ENCODE assay signal across 8 mouse cellular contexts in the genomic region with DNA sequence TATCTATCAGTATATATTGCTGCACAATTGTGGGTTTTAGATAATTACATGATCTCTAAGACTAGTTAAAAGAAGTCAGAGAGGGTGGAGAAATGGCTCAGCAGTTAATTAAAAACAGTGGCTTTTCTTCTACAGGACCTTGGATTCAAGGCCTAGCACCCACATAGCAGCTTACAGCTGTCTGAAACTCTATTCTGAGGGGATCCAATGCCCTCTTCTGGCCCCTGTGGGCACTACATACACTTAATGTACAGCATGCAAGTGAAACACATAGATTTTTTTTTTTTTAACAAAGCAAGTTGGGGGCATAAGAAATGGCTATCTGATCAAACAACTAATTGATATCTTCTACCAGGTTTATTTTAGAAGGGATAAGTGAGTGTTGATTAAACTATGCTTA. TPM values are rescaled to one million over a fixed set of nuclear protein-coding genes. Genes with fewer than 3 reads are reported as not detected.
DNase-seq lines count a peak whose midpoint lies in the region; ATAC-seq and TF ChIP-seq lines count a peak whose summit lies in the region.

No protein-coding gene starts in this region.

- H3K36me3 ChIP-seq in midbrain, postnatal 0 days (ENCODE audit: insufficient read depth, low read length), result no peaks in the 10 kb centered on the region

- no peak overlapping the region for H3K4me3 ChIP-seq in gastrocnemius, adult 2 months
- no peak overlapping the region for H3K4me3 ChIP-seq in midbrain, postnatal 0 days (ENCODE audit: low read depth, low read length)

- peak; percentile 71 for TF ChIP-seq CTCF in gastrocnemius, adult 2 months (IDR thresholded peaks at IDR 0.05)
- peak; percentile 60 for TF ChIP-seq CTCF in midbrain, postnatal 0 days (IDR thresholded peaks at IDR 0.05)

- intact Hi-C loops in gastrocnemius, adult 2 months (cut with DNase I), result loop anchor here (1.0 kb wide), 1 partner anchor 65 kb away; no protein-coding TSS in a partner anchor
- intact Hi-C loops in gastrocnemius, postnatal 36 days (cut with DNase I), result loop anchor here (5.0 kb wide), 1 partner anchor 66 kb away; no protein-coding TSS in a partner anchor

- no peak overlapping the region for H3K9ac ChIP-seq in midbrain, postnatal 0 days (replicated peaks; ENCODE audit: low read length, poor library complexity, severe bottlenecking)

- peak; percentile 41 for DNase-seq in gastrocnemius, adult 2 months
- DNase-seq in gastrocnemius, postnatal 36 days, result no peak
- peak; percentile 52 for DNase-seq in urinary bladder, postnatal 14 days (ENCODE audit: low spot score)
- no peak for DNase-seq in urinary bladder, postnatal 10 days (ENCODE audit: low spot score)
- peak; percentile 55 to 79 for DNase-seq in kidney, postnatal 25 days
- DNase-seq in midbrain, postnatal 0 days (ENCODE audit: low spot score), result peak; percentile 33
- peak; percentile 79 for DNase-seq in thymus, postnatal 14 days

- no peak overlapping the region for H3K4me2 ChIP-seq in midbrain, postnatal 0 days (ENCODE audit: low read depth, low read length, poor library complexity, severe bottlenecking)

- H3K27ac ChIP-seq in gastrocnemius, adult 2 months, result no peak overlapping the region
- H3K27ac ChIP-seq in midbrain, postnatal 0 days (ENCODE audit: low read depth, low read length), result no peak overlapping the region

- H3K9me3 ChIP-seq in midbrain, postnatal 0 days (ENCODE audit: low read length), result no peaks in the 10 kb centered on the region

- no peaks in the 10 kb centered on the region for H3K4me1 ChIP-seq in midbrain, postnatal 0 days (ENCODE audit: insufficient read depth, low read length)

- H3K27me3 ChIP-seq in midbrain, postnatal 0 days (ENCODE audit: insufficient read depth, low read length), result no peaks in the 10 kb centered on the region

- ATAC-seq in common myeloid progenitor, adult 5-6 weeks (replicated peaks; ENCODE audit: low read depth, poor library complexity, severe bottlenecking), result peak; percentile 91
- no peak for ATAC-seq in midbrain, postnatal 0 days (ENCODE audit: low FRiP score)

RNA-seq across cellular contexts. Expression of gene Setd5, which starts 26.6 kb away (rescaled TPM):
- total RNA-seq in gastrocnemius, adult 2 months (2021), result 10 to 100 TPM; 28.4 to 29.3 TPM
- total RNA-seq in gastrocnemius, postnatal 36 days (2021), result 10 to 100 TPM; 20.4 to 25.6 TPM
- total RNA-seq in common myeloid progenitor, adult 5-6 weeks (2017), result 71.5 and 92.1 TPM in 2 replicates
- 99.1 and 103 TPM in 2 replicates for total RNA-seq in midbrain, postnatal 0 days (2014; rRNA removed)
- 42.1 and 50.6 TPM in 2 replicates for polyA plus RNA-seq in midbrain, postnatal 0 days (2015; fragmentation: Nextera tagmentation; extraction: Ambion mirVana)

RNA-seq across cellular contexts. Expression of gene Thumpd3, which starts 57.7 kb away (rescaled TPM):
- total RNA-seq in gastrocnemius, adult 2 months (2021), result 10 to 100 TPM; 13.7 to 14.5 TPM
- total RNA-seq in gastrocnemius, postnatal 36 days (2021), result 10 to 100 TPM; 11.5 to 16.0 TPM
- 94.2 and 98.8 TPM in 2 replicates for total RNA-seq in common myeloid progenitor, adult 5-6 weeks (2017)
- total RNA-seq in midbrain, postnatal 0 days (2014; rRNA removed), result 33.7 and 49.2 TPM in 2 replicates
- polyA plus RNA-seq in midbrain, postnatal 0 days (2015; fragmentation: Nextera tagmentation; extraction: Ambion mirVana), result 38.3 and 40.5 TPM in 2 replicates

Comparison
In these comparisons a context has a peak if more than half of its experiments do, and no peak if none do; other contexts are left out.
1. DNase-seq: peak in gastrocnemius, adult 2 months (single experiment), urinary bladder, postnatal 14 days (single experiment), kidney, postnatal 25 days (2 of 2), midbrain, postnatal 0 days (single experiment) and thymus, postnatal 14 days (single experiment); none in gastrocnemius, postnatal 36 days (0 of 2) and urinary bladder, postnatal 10 days (single experiment).